Mouse (Mus musculus): ENCODE results near the gene Gm17268.

DNA sequence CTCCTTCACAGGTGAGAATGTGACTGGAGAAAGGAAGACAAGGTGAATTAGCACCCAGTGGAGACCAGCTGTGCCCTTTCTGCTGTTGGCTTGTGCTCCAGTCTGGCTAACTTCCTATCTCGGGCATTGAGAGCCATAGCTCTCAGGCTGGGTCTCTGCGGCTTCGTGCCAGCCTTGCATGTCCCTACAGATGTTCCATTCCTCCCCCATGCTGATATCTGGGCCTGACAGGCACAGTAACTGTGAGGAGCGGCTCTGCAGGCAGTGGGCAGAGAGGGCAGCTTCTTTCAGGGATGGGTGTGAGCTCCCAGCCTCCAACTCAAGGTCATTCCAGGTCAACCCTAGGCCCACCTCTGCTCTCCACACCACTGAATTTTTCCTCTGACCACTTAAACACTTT is 38.9 kb downstream of the Gm17268 start:
- TF ChIP-seq POLR2A (IDR thresholded peaks at IDR 0.05; ENCODE audit: low read depth, low read length), result no peak
- TF ChIP-seq CTCF (conservative IDR thresholded peaks at IDR 0.05; ENCODE audit: insufficient read depth, insufficient read length, low read depth, low read length), result no peak
